7 mouse cellular contexts compared by ENCODE assay signal in genomic region chr1:56972251-56972949, GRCm38 (mm10). TPM values are rescaled to one million over a fixed set of nuclear protein-coding genes. Genes with fewer than 3 reads are reported as not detected.
DNase-seq lines count a peak whose midpoint lies in the region; ATAC-seq and TF ChIP-seq lines count a peak whose summit lies in the region.

No protein-coding gene starts in this region.

- H3K4me1 ChIP-seq in ES-Bruce4 (ENCODE audit: control insufficient read depth, insufficient read depth, low read length): peaks cover 2% of the 10 kb centered on the region
- peaks cover 4% of the 10 kb centered on the region for H3K4me1 ChIP-seq in embryonic facial prominence, embryonic 11.5 days (ENCODE audit: control insufficient read depth, insufficient read depth, low read length)
- H3K4me1 ChIP-seq in heart, embryonic 13.5 days: peaks cover 39% of the 10 kb centered on the region

- peaks cover 27% of the 10 kb centered on the region for H3K27me3 ChIP-seq in ES-Bruce4 (ENCODE audit: control insufficient read depth, insufficient read depth, low read length, poor library complexity, severe bottlenecking)
- H3K27me3 ChIP-seq in embryonic facial prominence, embryonic 11.5 days (ENCODE audit: control insufficient read depth, insufficient read depth, low read length): peaks cover 24% of the 10 kb centered on the region
- peaks cover 74% of the 10 kb centered on the region for H3K27me3 ChIP-seq in heart, embryonic 13.5 days (replicated peaks)

- no peak overlapping the region for H3K27ac ChIP-seq in ES-Bruce4 (ENCODE audit: insufficient read depth, low read length)
- H3K27ac ChIP-seq in embryonic facial prominence, embryonic 11.5 days (replicated peaks; ENCODE audit: low read depth, low read length): peak overlapping the region; percentile 94
- H3K27ac ChIP-seq in heart, embryonic 13.5 days (replicated peaks): no peak overlapping the region; the same call in 1 of the 2 replicates

- no peaks in the 10 kb centered on the region for H3K9me3 ChIP-seq in ES-Bruce4 (replicated peaks; ENCODE audit: control insufficient read depth, insufficient read depth, low read length, poor library complexity, severe bottlenecking)
- H3K9me3 ChIP-seq in embryonic facial prominence, embryonic 11.5 days (replicated peaks; ENCODE audit: control insufficient read depth, low read length): no peaks in the 10 kb centered on the region
- no peaks in the 10 kb centered on the region for H3K9me3 ChIP-seq in heart, embryonic 13.5 days

- no peak for TF ChIP-seq CTCF in ES-Bruce4 (IDR thresholded peaks at IDR 0.05; ENCODE audit: low read depth, low read length)

- peak; percentile 77 for ATAC-seq in embryonic facial prominence, embryonic 11.5 days (replicated peaks; ENCODE audit: insufficient number of reproducible peaks, low FRiP score, low TSS enrichment, low read depth)
- peak; percentile 17 for ATAC-seq in heart, embryonic 13.5 days (ENCODE audit: extremely low read depth, insufficient number of reproducible peaks, low FRiP score, low TSS enrichment)

- H3K4me2 ChIP-seq in embryonic facial prominence, embryonic 11.5 days (ENCODE audit: low read depth, low read length): peak overlapping the region; percentile 97
- H3K4me2 ChIP-seq in heart, embryonic 13.5 days: peak overlapping the region; percentile 91

- no peak for TF ChIP-seq EP300 in ES-Bruce4 (IDR thresholded peaks at IDR 0.05; ENCODE audit: insufficient read depth, low read depth, low read length)

- WGBS in embryonic facial prominence, embryonic 11.5 days: under 1% methylated on average over 75 of the region's 83 CpGs
- WGBS in heart, embryonic 13.5 days: under 1% methylated on average over 73 of the region's 83 CpGs

- no peaks in the 10 kb centered on the region for H3K36me3 ChIP-seq in ES-Bruce4 (ENCODE audit: control insufficient read depth, insufficient read depth, low read length, poor library complexity, severe bottlenecking)
- no peaks in the 10 kb centered on the region for H3K36me3 ChIP-seq in embryonic facial prominence, embryonic 11.5 days (replicated peaks; ENCODE audit: control insufficient read depth, insufficient read depth, low read depth, low read length)
- H3K36me3 ChIP-seq in heart, embryonic 13.5 days: no peaks in the 10 kb centered on the region

- peak; percentile 69 for DNase-seq in adipocyte (ENCODE audit: low spot score)
- peak; percentile 69 for DNase-seq in embryonic facial prominence, embryonic 11.5 days (ENCODE audit: low spot score)
- peak; percentile 74 for DNase-seq in kidney, postnatal 10 days
- peak; percentile 56 for DNase-seq in lung, postnatal 14 days
- DNase-seq in spleen, postnatal 10 days (ENCODE audit: low spot score in 2 of 2): peak; percentile 37 to 38

- no peak for TF ChIP-seq POLR2A in ES-Bruce4 (IDR thresholded peaks at IDR 0.05; ENCODE audit: insufficient read depth, low read length)

- H3K4me3 ChIP-seq in ES-Bruce4 (ENCODE audit: low read depth, low read length): peak overlapping the region; percentile 66
- H3K4me3 ChIP-seq in embryonic facial prominence, embryonic 11.5 days (ENCODE audit: low read depth, low read length): peak overlapping the region; percentile 87
- peak overlapping the region; percentile 68 for H3K4me3 ChIP-seq in heart, embryonic 13.5 days

- H3K9ac ChIP-seq in ES-Bruce4 (ENCODE audit: low read depth, poor library complexity, severe bottlenecking): peak overlapping the region; percentile 73
- peak overlapping the region; percentile 97 for H3K9ac ChIP-seq in embryonic facial prominence, embryonic 11.5 days (replicated peaks; ENCODE audit: low read length)
- peak overlapping the region; percentile 84 for H3K9ac ChIP-seq in heart, embryonic 13.5 days

RNA-seq across cellular contexts. Expression of gene Satb2, which starts 6.0 kb away (rescaled TPM):
- 5.2 and 5.5 TPM in 2 replicates for polyA plus RNA-seq in ES-Bruce4 (2011; ENCODE audit: insufficient read depth, insufficient read length, low read depth, missing spikeins)
- polyA plus RNA-seq in embryonic facial prominence, embryonic 11.5 days (2014; fragmentation: Nextera tagmentation; extraction: Ambion mirVana): 13.1 and 18.4 TPM in 2 replicates
- polyA plus RNA-seq in heart, embryonic 13.5 days (2015; fragmentation: Nextera tagmentation; extraction: Ambion mirVana): 0.07 and 0.10 TPM in 2 replicates
